Mouse (Mus musculus) kidney, adult 2 months (tissue): Measurements from ENCODE around the gene Tram2. TPM values are rescaled to one million over a fixed set of nuclear protein-coding genes. Genes with fewer than 3 reads are reported as not detected.

Source experiments
- DNase-seq: peaks from one replicate; pipeline ENCODE4 v3.0.0; 2021
- H3K27ac ChIP-seq: fragments of 200-500 bp; 2 replicates; pipeline ENCODE4 v1.5.1; 2012; ENCODE audit warnings: low read depth, low read length, control low read depth, inconsistent platforms; ENCODE audit not compliant: insufficient read depth
- H3K27me3 ChIP-seq: fragments of 200-500 bp; replicated peaks from 2 replicates; pipeline ENCODE4 v1.6.1; 2012; ENCODE audit warnings: mild to moderate bottlenecking, moderate library complexity, low read length, inconsistent platforms; ENCODE audit not compliant: control insufficient read depth, insufficient read depth
- H3K36me3 ChIP-seq: fragments of 200-500 bp; 2 replicates; pipeline ENCODE4 v1.6.1; 2012; ENCODE audit warnings: mild to moderate bottlenecking, moderate library complexity, low read length, inconsistent platforms; ENCODE audit not compliant: control insufficient read depth, insufficient read depth
- H3K4me1 ChIP-seq: fragments of 200-500 bp; 2 replicates; pipeline ENCODE4 v1.6.1; 2011; ENCODE audit warnings: low read length; ENCODE audit not compliant: control insufficient read depth, insufficient read depth
- H3K4me3 ChIP-seq: fragments of 200-500 bp; 2 replicates; pipeline ENCODE4 v1.5.1; 2011; ENCODE audit warnings: mild to moderate bottlenecking, low read depth, low read length, control low read depth; ENCODE audit not compliant: insufficient read depth
- CTCF ChIP-seq: fragments of 200-500 bp; conservative IDR thresholded peaks from 2 replicates; pipeline ENCODE4 v1.5.1; 2011; ENCODE audit warnings: low read depth, mild to moderate bottlenecking, control low read depth, low read length, moderate library complexity, mixed read lengths; ENCODE audit not compliant: insufficient read depth, insufficient read length
- POLR2A ChIP-seq: fragments of 200-500 bp; IDR thresholded peaks from one replicate; pipeline ENCODE4 v1.6.1; 2011; ENCODE audit warnings: low read depth, low read length, control low read depth
- WGBS: fragments of 180-500 bp; shearing (Covaris S2); methylation state at CpG from one replicate; pipeline ENCODE4 v1.1.7; 2018; 5-methylcytosine and 5-hydroxymethylcytosine counted together
- polyA plus RNA-seq: library from polyadenylated mRNA; depleted of rRNA; stranded (reverse); fragments of >200 nt; gene quantifications from 2 replicates; pipeline ENCODE4 v1.2.3, GENCODE M21; 2012

The Tram2 gene
- polyA plus RNA-seq, 1 experiment, result 4.9 TPM

GRCm38 (mm10) chr1:21094644-21095215 lies 15.7 kb upstream of the Tram2 start:
- no peak overlapping the region for H3K27ac ChIP-seq

DNA sequence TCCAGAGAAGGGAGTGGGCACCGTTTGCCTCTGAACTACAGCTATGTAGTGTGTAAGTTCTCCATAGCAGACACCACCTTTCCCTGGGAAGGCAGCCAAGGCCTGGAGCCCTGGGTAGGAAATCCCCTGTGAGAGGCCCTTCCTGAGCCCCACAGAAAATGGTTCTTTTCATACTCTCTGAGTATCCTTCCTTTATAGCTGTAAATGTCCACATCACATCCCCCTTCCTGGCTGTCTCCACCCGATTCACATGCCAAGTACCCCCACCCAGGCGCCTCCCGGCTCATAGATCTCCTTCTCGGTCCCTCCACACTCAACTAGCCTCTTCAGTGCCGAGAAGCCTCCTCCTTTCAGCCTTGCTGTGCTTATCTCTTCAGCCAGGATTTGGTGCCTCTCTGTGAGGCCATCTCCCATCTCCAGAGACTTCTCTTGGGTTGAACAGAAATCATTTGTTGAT lies 10.7 kb upstream of the Tram2 start:
- H3K27me3 ChIP-seq, result no peaks in the 10 kb centered on the region
- no peak overlapping the region for H3K4me3 ChIP-seq
- DNase-seq, result peak; percentile 24
- no peak overlapping the region for H3K27ac ChIP-seq
- H3K4me1 ChIP-seq, result no peaks in the 10 kb centered on the region
- no peaks in the 10 kb centered on the region for H3K36me3 ChIP-seq
- TF ChIP-seq CTCF, result no peak
- no peak for TF ChIP-seq POLR2A
- WGBS, result 66% methylated on average over 6 of the region's 6 CpGs

More at GRCm38 (mm10) chr1:21094644-21095215, 15.7 kb upstream of the Tram2 start:
- Histone ChIP-seq H3K4me1 (no peaks in the 10 kb centered on the region), H3K4me3 (no peak overlapping the region), H3K27me3 (no peaks in the 10 kb centered on the region), H3K36me3 (no peaks in the 10 kb centered on the region)
- no peak for DNase-seq
- no peak for TF ChIP-seq POLR2A
- no peak for TF ChIP-seq CTCF
- 66% methylated on average over 4 of the region's 4 CpGs for WGBS

- Histone ChIP-seq H3K4me3 (no peak overlapping the region), H3K36me3 (no peaks in the 10 kb centered on the region), H3K4me1 (no peaks in the 10 kb centered on the region), H3K27me3 (no peaks in the 10 kb centered on the region), H3K27ac (no peak overlapping the region)
- no peak for TF ChIP-seq POLR2A
- no peak for TF ChIP-seq CTCF
- WGBS, result 77% methylated on average over 5 of the region's 5 CpGs
- DNase-seq, result no peak
These were observed 7.3 kb upstream of the Tram2 start for GRCm38 (mm10) chr1:21086291-21086690.

DNA sequence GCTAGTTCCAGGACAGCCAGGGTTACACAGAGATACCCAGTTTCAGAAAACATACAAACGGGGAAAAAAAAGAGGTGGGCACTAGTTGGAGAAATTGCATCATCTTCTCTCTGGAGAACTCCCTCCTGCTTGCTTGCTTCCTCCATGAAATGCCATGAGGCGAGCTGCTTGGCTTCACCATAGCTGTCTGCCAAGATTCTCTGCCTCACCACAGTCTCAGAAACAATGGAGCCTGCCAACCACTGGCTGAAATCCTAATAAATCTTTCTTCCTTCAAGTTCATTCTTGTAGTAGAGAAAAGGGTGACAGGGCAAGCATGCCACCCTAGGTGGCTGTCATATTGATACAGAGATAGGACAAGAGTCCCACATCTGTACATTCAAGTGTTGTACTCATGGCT lies 5.6 kb upstream of the Tram2 start:
- H3K36me3 ChIP-seq, result no peaks in the 10 kb centered on the region
- H3K4me1 ChIP-seq, result no peaks in the 10 kb centered on the region
- H3K27ac ChIP-seq, result no peak overlapping the region
- H3K4me3 ChIP-seq, result no peak overlapping the region
- no peak for DNase-seq
- 82% methylated on average over 2 of the region's 2 CpGs for WGBS
- TF ChIP-seq CTCF, result no peak
- no peak for TF ChIP-seq POLR2A
- H3K27me3 ChIP-seq, result no peaks in the 10 kb centered on the region

- no peak overlapping the region for H3K27ac ChIP-seq
- WGBS, result 93% methylated on average over 12 of the region's 12 CpGs
These were observed 1.3 kb upstream of the Tram2 start for GRCm38 (mm10) chr1:21080362-21080761.

DNA sequence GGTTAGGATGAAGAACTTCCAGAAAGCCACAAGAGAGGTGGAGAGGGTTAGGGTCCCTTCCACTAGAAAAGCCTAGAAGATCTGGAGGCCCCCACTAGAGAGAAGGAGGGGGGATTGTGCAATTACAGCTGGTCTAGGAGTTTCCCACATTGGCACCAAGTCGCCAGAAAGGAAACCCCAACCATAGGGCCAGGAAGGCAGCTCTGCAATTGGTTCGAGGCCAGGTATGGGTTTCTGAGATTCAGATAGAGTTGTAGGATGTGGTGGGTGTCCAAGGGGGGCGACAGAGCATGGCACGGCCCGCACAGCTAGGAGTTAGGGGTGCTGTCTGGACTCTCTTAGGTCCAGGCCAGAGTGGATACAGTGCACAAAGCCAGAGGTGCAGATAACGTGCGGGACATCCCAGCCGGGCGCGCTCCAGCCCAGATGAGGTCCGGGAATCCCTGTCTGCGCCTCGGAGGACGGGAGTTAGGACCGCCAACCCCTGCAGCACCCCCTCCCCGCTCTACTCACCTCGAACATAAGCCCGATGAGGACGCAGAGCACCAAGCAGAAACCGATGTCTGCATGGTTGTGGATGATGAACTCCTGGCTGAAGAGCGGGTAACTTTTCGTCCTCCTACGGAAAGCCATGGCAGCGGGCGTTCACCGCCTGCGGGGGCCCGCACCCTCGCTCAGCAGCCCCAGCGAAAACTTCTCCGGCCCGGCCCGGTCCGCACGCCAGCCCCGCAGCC lies 381 bp downstream of the Tram2 start:
- H3K4me3 ChIP-seq, result peak overlapping the region; percentile 66
- DNase-seq, result peak; percentile 19
- peaks cover 10% of the 10 kb centered on the region for H3K4me1 ChIP-seq
- TF ChIP-seq CTCF (no peak), POLR2A (no peak)
- WGBS, result 2% methylated on average over 36 of the region's 36 CpGs
- H3K27ac ChIP-seq, result no peak overlapping the region; the same call in 1 of the 2 replicates
- H3K36me3 ChIP-seq, result no peaks in the 10 kb centered on the region
- no peaks in the 10 kb centered on the region for H3K27me3 ChIP-seq

More at GRCm38 (mm10) chr1:21080362-21080761, 1.3 kb upstream of the Tram2 start:
- Histone ChIP-seq H3K27me3 (no peaks in the 10 kb centered on the region), H3K4me1 (peaks cover 10% of the 10 kb centered on the region), H3K4me3 (no peak overlapping the region), H3K36me3 (no peaks in the 10 kb centered on the region)
- DNase-seq, result no peak
- TF ChIP-seq POLR2A (no peak), CTCF (no peak; the same call in 1 of the 2 replicates)

GRCm38 (mm10) chr1:21077619-21078018 lies 1.4 kb downstream of the Tram2 start:
- no peaks in the 10 kb centered on the region for H3K27me3 ChIP-seq
- H3K4me3 ChIP-seq, result peak overlapping the region; percentile 66; the same call in 1 of the 2 replicates
- DNase-seq, result no peak
- H3K27ac ChIP-seq, result no peak overlapping the region
- 53% methylated on average over 7 of the region's 7 CpGs for WGBS
- no peaks in the 10 kb centered on the region for H3K36me3 ChIP-seq
- H3K4me1 ChIP-seq, result peaks cover 16% of the 10 kb centered on the region
- TF ChIP-seq POLR2A (no peak), CTCF (no peak)
